ENCODE assay signal across 7 mouse cellular contexts in the genomic region with DNA sequence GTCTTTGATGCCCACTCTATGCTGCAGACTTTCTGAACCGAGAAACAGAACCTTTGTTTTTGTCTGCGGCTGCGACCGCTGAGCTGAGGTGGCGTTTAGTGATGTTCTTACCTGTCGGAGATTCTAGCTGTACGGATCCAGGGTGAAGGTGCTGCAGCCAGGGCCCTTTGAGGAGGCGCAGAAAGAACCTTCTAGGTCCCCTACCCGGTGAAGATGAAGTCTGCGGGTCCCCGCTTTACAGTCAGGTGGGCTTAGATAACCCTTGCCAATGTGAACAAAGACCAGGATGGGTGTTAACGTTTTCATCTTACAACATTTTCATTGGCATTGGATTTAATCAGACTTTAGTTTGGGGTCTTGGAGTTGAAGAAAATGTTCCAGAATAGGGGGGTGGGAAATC. TPM values are rescaled to one million over a fixed set of nuclear protein-coding genes. Genes with fewer than 3 reads are reported as not detected.
DNase-seq lines count a peak whose midpoint lies in the region; ATAC-seq and TF ChIP-seq lines count a peak whose summit lies in the region.

No protein-coding gene starts in this region.

- H3K4me3 ChIP-seq in lung, embryonic 15.5 days, result peak overlapping the region; percentile 43
- H3K4me3 ChIP-seq in lung, adult 2 months (replicated peaks; ENCODE audit: extremely low read depth, low read depth, low read length), result no peak overlapping the region
- H3K4me3 ChIP-seq in forebrain, embryonic 10.5 days, result peak overlapping the region; percentile 71
- H3K4me3 ChIP-seq in limb, embryonic 14.5 days (replicated peaks; ENCODE audit: low read length), result peak overlapping the region; percentile 39
- peak overlapping the region; percentile 50 for H3K4me3 ChIP-seq in stomach, embryonic 16.5 days (replicated peaks; ENCODE audit: low read length)

- under 1% methylated on average over 12 of the region's 12 CpGs for WGBS in lung, embryonic 15.5 days
- 7% methylated on average over 12 of the region's 12 CpGs for WGBS in lung, adult 2 months
- under 1% methylated on average over 12 of the region's 12 CpGs for WGBS in forebrain, embryonic 10.5 days
- under 1% methylated on average over 12 of the region's 12 CpGs for WGBS in limb, embryonic 14.5 days
- 2% methylated on average over 12 of the region's 12 CpGs for WGBS in stomach, embryonic 16.5 days

- H3K9ac ChIP-seq in lung, embryonic 15.5 days, result peak overlapping the region; percentile 4; the same call in 1 of the 2 replicates
- H3K9ac ChIP-seq in limb, embryonic 14.5 days (ENCODE audit: low read depth, low read length, severe bottlenecking), result peak overlapping the region; percentile 44
- H3K9ac ChIP-seq in stomach, embryonic 16.5 days (ENCODE audit: low read length), result peak overlapping the region; percentile 52

- TF ChIP-seq CTCF in lung, adult 2 months (IDR thresholded peaks at IDR 0.05; ENCODE audit: insufficient read depth, low read length), result no peak

- H3K9me3 ChIP-seq in lung, embryonic 15.5 days, result no peaks in the 10 kb centered on the region
- no peaks in the 10 kb centered on the region for H3K9me3 ChIP-seq in forebrain, embryonic 10.5 days
- H3K9me3 ChIP-seq in limb, embryonic 14.5 days (ENCODE audit: control insufficient read depth, low read length), result no peaks in the 10 kb centered on the region
- H3K9me3 ChIP-seq in stomach, embryonic 16.5 days (replicated peaks; ENCODE audit: control insufficient read depth, low read length), result no peaks in the 10 kb centered on the region

- peak overlapping the region; percentile 75 for H3K4me2 ChIP-seq in lung, embryonic 15.5 days
- H3K4me2 ChIP-seq in limb, embryonic 14.5 days (replicated peaks; ENCODE audit: low read depth, low read length, severe bottlenecking), result peak overlapping the region; percentile 50
- H3K4me2 ChIP-seq in stomach, embryonic 16.5 days (ENCODE audit: low read depth, low read length), result peak overlapping the region; percentile 50

- H3K27ac ChIP-seq in lung, embryonic 15.5 days, result no peak overlapping the region
- peak overlapping the region; percentile 81 for H3K27ac ChIP-seq in forebrain, embryonic 10.5 days
- H3K27ac ChIP-seq in limb, embryonic 14.5 days (replicated peaks; ENCODE audit: low read depth, low read length), result no peak overlapping the region
- H3K27ac ChIP-seq in stomach, embryonic 16.5 days (ENCODE audit: low read length), result no peak overlapping the region

- no peak for TF ChIP-seq POLR2A in lung, adult 2 months (IDR thresholded peaks at IDR 0.05; ENCODE audit: borderline replicate concordance, extremely low read depth, low read depth, low read length)
- no peak for TF ChIP-seq POLR2A in limb, embryonic 14.5 days (IDR thresholded peaks at IDR 0.05; ENCODE audit: borderline replicate concordance, extremely low read depth, insufficient read depth, insufficient read length)

- no peaks in the 10 kb centered on the region for H3K36me3 ChIP-seq in lung, embryonic 15.5 days
- H3K36me3 ChIP-seq in forebrain, embryonic 10.5 days (replicated peaks), result no peaks in the 10 kb centered on the region
- H3K36me3 ChIP-seq in limb, embryonic 14.5 days (ENCODE audit: control insufficient read depth, insufficient read depth, low read length), result no peaks in the 10 kb centered on the region
- no peaks in the 10 kb centered on the region for H3K36me3 ChIP-seq in stomach, embryonic 16.5 days (ENCODE audit: control insufficient read depth, insufficient read depth, low read length)

- DNase-seq in lung, adult 2 months, result no peak
- no peak for DNase-seq in forebrain, embryonic 10.5 days (ENCODE audit: extremely low spot score, low spot score)
- no peak for DNase-seq in limb, embryonic 14.5 days (ENCODE audit: low spot score)
- DNase-seq in kidney, adult 11 months, result no peak

- peaks cover 6% of the 10 kb centered on the region; the same call in 1 of the 2 replicates for H3K4me1 ChIP-seq in lung, embryonic 15.5 days
- H3K4me1 ChIP-seq in lung, adult 2 months (ENCODE audit: control insufficient read depth, insufficient read depth, low read length), result no peaks in the 10 kb centered on the region
- H3K4me1 ChIP-seq in forebrain, embryonic 10.5 days, result peaks cover 16% of the 10 kb centered on the region
- H3K4me1 ChIP-seq in limb, embryonic 14.5 days (ENCODE audit: control insufficient read depth, insufficient read depth, low read length), result no peaks in the 10 kb centered on the region
- no peaks in the 10 kb centered on the region for H3K4me1 ChIP-seq in stomach, embryonic 16.5 days (ENCODE audit: control insufficient read depth, insufficient read depth, low read length)

- peaks cover 3% of the 10 kb centered on the region; the same call in 1 of the 2 replicates for H3K27me3 ChIP-seq in lung, embryonic 15.5 days
- peaks cover 44% of the 10 kb centered on the region for H3K27me3 ChIP-seq in forebrain, embryonic 10.5 days (ENCODE audit: poor library complexity, severe bottlenecking)
- no peaks in the 10 kb centered on the region for H3K27me3 ChIP-seq in limb, embryonic 14.5 days (ENCODE audit: control insufficient read depth, insufficient read depth, low read length)
- H3K27me3 ChIP-seq in stomach, embryonic 16.5 days (ENCODE audit: control insufficient read depth, insufficient read depth, low read length), result 0 out of 2 replicates have a peak, but pooled peaks cover 4% of the 10 kb centered on the region

- no peak for ATAC-seq in lung, embryonic 15.5 days (ENCODE audit: borderline replicate concordance, extremely low read depth, low FRiP score, low TSS enrichment)
- ATAC-seq in limb, embryonic 14.5 days (ENCODE audit: low FRiP score, low read depth), result peak; percentile 21; the same call in 1 of the 2 replicates
- no peak for ATAC-seq in stomach, embryonic 16.5 days (ENCODE audit: insufficient read depth, low FRiP score)
- ATAC-seq in inflammation-experienced regulatory T-cells, adult 6 months, result no peak

RNA-seq across cellular contexts. Expression of a gene that starts 39.0 kb away (rescaled TPM):
- polyA plus RNA-seq in lung, embryonic 15.5 days (2015; fragmentation: Nextera tagmentation; extraction: Ambion mirVana), result not detected in 2 replicates
- not detected in 2 replicates for polyA plus RNA-seq in lung, adult 2 months (2012; rRNA removed)
- polyA plus RNA-seq in forebrain, embryonic 10.5 days (2016; fragmentation: Nextera tagmentation; extraction: Ambion mirVana), result not detected in 2 replicates
- 0.05 and 0.29 TPM in 2 replicates for polyA plus RNA-seq in limb, embryonic 14.5 days (2012; rRNA removed)
- not detected in 2 replicates for polyA plus RNA-seq in limb, embryonic 14.5 days (2014; fragmentation: Nextera tagmentation; extraction: Ambion mirVana)
- not detected in 2 replicates for polyA plus RNA-seq in stomach, embryonic 16.5 days (2015; fragmentation: Nextera tagmentation; extraction: Ambion mirVana)
- not detected for polyA plus RNA-seq in inflammation-experienced regulatory T-cells, adult 6 months (2017; shearing (Covaris generic))

RNA-seq across cellular contexts. Expression of a gene that starts 58.4 kb away (rescaled TPM):
- not detected in 2 replicates for polyA plus RNA-seq in lung, embryonic 15.5 days (2015; fragmentation: Nextera tagmentation; extraction: Ambion mirVana)
- not detected in 2 replicates for polyA plus RNA-seq in lung, adult 2 months (2012; rRNA removed)
- 0.15 and 0.21 TPM in 2 replicates for polyA plus RNA-seq in forebrain, embryonic 10.5 days (2016; fragmentation: Nextera tagmentation; extraction: Ambion mirVana)
- 0.19 and 0.27 TPM in 2 replicates for polyA plus RNA-seq in limb, embryonic 14.5 days (2012; rRNA removed)
- 0.35 and 0.63 TPM in 2 replicates for polyA plus RNA-seq in limb, embryonic 14.5 days (2014; fragmentation: Nextera tagmentation; extraction: Ambion mirVana)
- polyA plus RNA-seq in stomach, embryonic 16.5 days (2015; fragmentation: Nextera tagmentation; extraction: Ambion mirVana), result not detected in 2 replicates
- not detected for polyA plus RNA-seq in inflammation-experienced regulatory T-cells, adult 6 months (2017; shearing (Covaris generic))
